Mouse (Mus musculus): ENCODE results near the gene Lamc3.

- TF ChIP-seq CTCF (conservative IDR thresholded peaks at IDR 0.05; ENCODE audit: insufficient read depth, insufficient read length, low read depth, low read length), result no peak
- TF ChIP-seq POLR2A (IDR thresholded peaks at IDR 0.05; ENCODE audit: low read depth, low read length), result no peak
Observed at GRCm38 (mm10) chr2:31925936-31926335, 38.8 kb downstream of the Lamc3 start.
